Comparison of ENCODE assay signal across 9 mouse cellular contexts in genomic region chr13:104034854-104035253, GRCm38 (mm10).
A peak's percentile ranks its signal among the peaks of the same experiment; 100 is the strongest.
DNase-seq lines count a peak whose midpoint lies in the region; ATAC-seq and TF ChIP-seq lines count a peak whose summit lies in the region.
"Had no signal": no experiment of that assay in that cellular context is flagged by ENCODE, and none has a peak within 500 bp of the region (broad histone marks: within the 10 kb centered on the region; RNA-seq: fewer than 3 reads in every experiment).

No protein-coding gene starts in this region.

- H3K9ac ChIP-seq in hindbrain, embryonic 15.5 days: no peak overlapping the region
- no peak overlapping the region for H3K9ac ChIP-seq in hindbrain, embryonic 13.5 days
- no peak overlapping the region for H3K9ac ChIP-seq in kidney, postnatal 0 days (ENCODE audit: low read depth, low read length)
- H3K9ac ChIP-seq: neural tube, embryonic 12.5 days had no signal

- TF ChIP-seq POLR2A in brain, embryonic 14.5 days (IDR thresholded peaks at IDR 0.05; ENCODE audit: borderline replicate concordance, extremely low read depth, insufficient read depth, insufficient read length, poor library complexity, severe bottlenecking): no peak

- peaks cover 27% of the 10 kb centered on the region for H3K4me1 ChIP-seq in hindbrain, embryonic 15.5 days (replicated peaks)
- peaks cover 42% of the 10 kb centered on the region for H3K4me1 ChIP-seq in hindbrain, embryonic 13.5 days (replicated peaks)
- peaks cover 36% of the 10 kb centered on the region for H3K4me1 ChIP-seq in kidney, postnatal 0 days (replicated peaks; ENCODE audit: insufficient read depth, low read length)

- WGBS in hindbrain, embryonic 15.5 days: 52% methylated on average over 6 of the region's 6 CpGs
- 59% methylated on average over 6 of the region's 6 CpGs for WGBS in hindbrain, embryonic 13.5 days
- 24% methylated on average over 6 of the region's 6 CpGs for WGBS in kidney, postnatal 0 days

- TF ChIP-seq CTCF in brain, embryonic 14.5 days (IDR thresholded peaks at IDR 0.05; ENCODE audit: borderline replicate concordance, extremely low read depth, insufficient read depth, insufficient read length): no peak
- TF ChIP-seq CTCF in kidney, postnatal 0 days (IDR thresholded peaks at IDR 0.05; ENCODE audit: low read depth): no peak

- no peaks in the 10 kb centered on the region for H3K9me3 ChIP-seq in hindbrain, embryonic 15.5 days
- H3K9me3 ChIP-seq in hindbrain, embryonic 13.5 days: no peaks in the 10 kb centered on the region
- no peaks in the 10 kb centered on the region for H3K9me3 ChIP-seq in kidney, postnatal 0 days (replicated peaks; ENCODE audit: low read length)
- H3K9me3 ChIP-seq: G1E; neural tube, embryonic 12.5 days had no signal

- no peak overlapping the region for H3K27ac ChIP-seq in hindbrain, embryonic 15.5 days (replicated peaks)
- no peak overlapping the region for H3K27ac ChIP-seq in hindbrain, embryonic 13.5 days
- H3K27ac ChIP-seq in kidney, postnatal 0 days: no peak overlapping the region
- H3K27ac ChIP-seq: neural tube, embryonic 12.5 days had no signal

- peaks cover 21% of the 10 kb centered on the region; the same call in 1 of the 2 replicates for H3K36me3 ChIP-seq in hindbrain, embryonic 15.5 days
- peaks cover 30% of the 10 kb centered on the region for H3K36me3 ChIP-seq in hindbrain, embryonic 13.5 days
- no peaks in the 10 kb centered on the region for H3K36me3 ChIP-seq in kidney, postnatal 0 days (ENCODE audit: insufficient read depth, low read length)
- H3K36me3 ChIP-seq: neural tube, embryonic 12.5 days had no signal

- no peak overlapping the region for H3K4me2 ChIP-seq in hindbrain, embryonic 15.5 days
- H3K4me2 ChIP-seq in hindbrain, embryonic 13.5 days: no peak overlapping the region
- no peak overlapping the region for H3K4me2 ChIP-seq in kidney, postnatal 0 days (ENCODE audit: low read length)
- H3K4me2 ChIP-seq: neural tube, embryonic 12.5 days had no signal

- peak; percentile 52; the same call in 1 of the 2 replicates for ATAC-seq in hindbrain, embryonic 15.5 days (ENCODE audit: low FRiP score, low read depth)
- ATAC-seq in hindbrain, embryonic 13.5 days (ENCODE audit: low FRiP score): no peak
- no peak for ATAC-seq in kidney, postnatal 0 days (replicated peaks; ENCODE audit: low FRiP score, low read depth)

- no peak overlapping the region for H3K4me3 ChIP-seq in hindbrain, embryonic 15.5 days
- H3K4me3 ChIP-seq in hindbrain, embryonic 13.5 days: no peak overlapping the region
- H3K4me3 ChIP-seq in kidney, postnatal 0 days (replicated peaks; ENCODE audit: low read depth, low read length): no peak overlapping the region
- H3K4me3 ChIP-seq: neural tube, embryonic 12.5 days had no signal

- peak; percentile 47 for DNase-seq in 3T3-L1 (ENCODE audit: low read depth, low spot score)
- peak; percentile 91 for DNase-seq in brain, embryonic 14.5 days (ENCODE audit: low read depth)
- DNase-seq in kidney, postnatal 0 days (ENCODE audit: low spot score): peak; percentile 57
- no peak for DNase-seq in urinary bladder, postnatal 14 days (ENCODE audit: low spot score)
- no peak for DNase-seq in adrenal gland, postnatal 14 days

- no peaks in the 10 kb centered on the region for H3K27me3 ChIP-seq in hindbrain, embryonic 15.5 days
- H3K27me3 ChIP-seq in hindbrain, embryonic 13.5 days: no peaks in the 10 kb centered on the region
- no peaks in the 10 kb centered on the region for H3K27me3 ChIP-seq in kidney, postnatal 0 days (ENCODE audit: insufficient read depth, low read length)
- H3K27me3 ChIP-seq: neural tube, embryonic 12.5 days had no signal

Comparison
In these comparisons a context has a peak if more than half of its experiments do, and no peak if none do; other contexts are left out.
1. DNase-seq: peak in 3T3-L1 (single experiment), brain, embryonic 14.5 days (single experiment) and kidney, postnatal 0 days (single experiment); none in urinary bladder, postnatal 14 days (single experiment) and adrenal gland, postnatal 14 days (single experiment).